In the genomic region with DNA sequence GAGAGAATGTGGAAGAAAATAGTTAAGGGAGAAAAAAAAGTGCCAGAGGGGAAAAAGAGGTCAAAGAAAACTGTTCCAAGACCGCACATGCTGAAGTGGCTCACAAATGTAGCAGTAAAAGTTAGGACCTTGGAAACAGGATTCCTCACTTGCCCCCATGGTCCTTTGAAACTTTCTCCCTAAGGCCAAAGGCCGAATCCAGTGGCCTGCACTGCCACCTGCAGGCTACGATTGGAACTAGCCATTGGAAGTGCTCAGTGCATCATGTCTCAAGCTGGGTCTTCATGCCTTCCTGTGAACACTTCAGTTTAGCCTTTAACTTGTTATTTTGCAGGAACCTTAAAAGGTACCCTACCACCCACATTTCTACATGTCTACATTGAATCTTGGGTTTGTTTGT, we compare ENCODE assay signal across 9 mouse cellular contexts. TPM values are rescaled to one million over a fixed set of nuclear protein-coding genes. Genes with fewer than 3 reads are reported as not detected.
DNase-seq lines count a peak whose midpoint lies in the region; ATAC-seq and TF ChIP-seq lines count a peak whose summit lies in the region.
"Had no signal": no experiment of that assay in that cellular context is flagged by ENCODE, and none has a peak within 500 bp of the region (broad histone marks: within the 10 kb centered on the region; RNA-seq: fewer than 3 reads in every experiment).

No protein-coding gene starts in this region.

- H3K27me3 ChIP-seq in forebrain, embryonic 14.5 days (replicated peaks; ENCODE audit: control insufficient read depth, insufficient read depth, low read length) = no peaks in the 10 kb centered on the region
- H3K27me3 ChIP-seq in forebrain, embryonic 16.5 days (replicated peaks; ENCODE audit: control insufficient read depth, insufficient read depth, low read length) = no peaks in the 10 kb centered on the region
- H3K27me3 ChIP-seq in midbrain, postnatal 0 days (ENCODE audit: insufficient read depth, low read length) = no peaks in the 10 kb centered on the region
- H3K27me3 ChIP-seq: midbrain, embryonic 12.5 days had no signal

- ATAC-seq in forebrain, embryonic 14.5 days = no peak
- ATAC-seq in forebrain, embryonic 16.5 days = no peak
- ATAC-seq in granulocyte monocyte progenitor cell, adult 5-6 weeks (replicated peaks; ENCODE audit: poor library complexity, severe bottlenecking) = peak; percentile 96
- ATAC-seq in midbrain, postnatal 0 days (ENCODE audit: low FRiP score) = no peak

- no peak overlapping the region for H3K27ac ChIP-seq in forebrain, embryonic 14.5 days (ENCODE audit: low read depth, low read length)
- H3K27ac ChIP-seq in forebrain, embryonic 16.5 days (ENCODE audit: low read length) = no peak overlapping the region
- no peak overlapping the region for H3K27ac ChIP-seq in midbrain, postnatal 0 days (ENCODE audit: low read depth, low read length)
- H3K27ac ChIP-seq: midbrain, embryonic 12.5 days had no signal

- 22% methylated on average over 3 of the region's 3 CpGs for WGBS in forebrain, embryonic 14.5 days
- WGBS in forebrain, embryonic 16.5 days = 14% methylated on average over 3 of the region's 3 CpGs
- 13% methylated on average over 3 of the region's 3 CpGs for WGBS in midbrain, postnatal 0 days

- no peaks in the 10 kb centered on the region for H3K4me1 ChIP-seq in forebrain, embryonic 14.5 days (ENCODE audit: control insufficient read depth, insufficient read depth, low read length)
- no peaks in the 10 kb centered on the region for H3K4me1 ChIP-seq in forebrain, embryonic 16.5 days (replicated peaks; ENCODE audit: control insufficient read depth, insufficient read depth, low read length)
- no peaks in the 10 kb centered on the region for H3K4me1 ChIP-seq in midbrain, postnatal 0 days (ENCODE audit: insufficient read depth, low read length)

- H3K9me3 ChIP-seq in forebrain, embryonic 14.5 days (replicated peaks; ENCODE audit: control insufficient read depth, low read length) = no peaks in the 10 kb centered on the region
- no peaks in the 10 kb centered on the region for H3K9me3 ChIP-seq in forebrain, embryonic 16.5 days (ENCODE audit: control insufficient read depth, low read length)
- no peaks in the 10 kb centered on the region for H3K9me3 ChIP-seq in midbrain, postnatal 0 days (ENCODE audit: low read length)
- H3K9me3 ChIP-seq: midbrain, embryonic 12.5 days had no signal

- TF ChIP-seq CTCF in midbrain, postnatal 0 days (IDR thresholded peaks at IDR 0.05) = peak; percentile 85

- H3K9ac ChIP-seq in forebrain, embryonic 14.5 days (ENCODE audit: low read length) = no peak overlapping the region
- no peak overlapping the region for H3K9ac ChIP-seq in forebrain, embryonic 16.5 days (replicated peaks; ENCODE audit: low read depth, low read length)
- H3K9ac ChIP-seq in midbrain, postnatal 0 days (replicated peaks; ENCODE audit: low read length, poor library complexity, severe bottlenecking) = no peak overlapping the region
- H3K9ac ChIP-seq: midbrain, embryonic 12.5 days had no signal

- peak; percentile 59 for DNase-seq in forebrain, embryonic 14.5 days (ENCODE audit: low spot score)
- DNase-seq in NIH3T3 (ENCODE audit: low read depth) = peak; percentile 79
- peak; percentile 66 to 80 for DNase-seq in cerebellum, postnatal 25 days
- DNase-seq in left cerebral cortex, adult 11 months (ENCODE audit: low spot score) = peak; percentile 10
- peak; percentile 64 for DNase-seq in midbrain, postnatal 0 days (ENCODE audit: low spot score)
- peak; percentile 58 to 85 for DNase-seq in spleen, postnatal 4 days (ENCODE audit: low spot score in 2 of 2)

- H3K36me3 ChIP-seq in forebrain, embryonic 14.5 days (ENCODE audit: control insufficient read depth, insufficient read depth, low read length) = no peaks in the 10 kb centered on the region
- no peaks in the 10 kb centered on the region for H3K36me3 ChIP-seq in forebrain, embryonic 16.5 days (ENCODE audit: control insufficient read depth, insufficient read depth)
- no peaks in the 10 kb centered on the region for H3K36me3 ChIP-seq in midbrain, postnatal 0 days (ENCODE audit: insufficient read depth, low read length)
- H3K36me3 ChIP-seq: midbrain, embryonic 12.5 days had no signal

- H3K4me3 ChIP-seq in forebrain, embryonic 14.5 days (ENCODE audit: low read depth, low read length) = no peak overlapping the region
- no peak overlapping the region for H3K4me3 ChIP-seq in forebrain, embryonic 16.5 days (replicated peaks; ENCODE audit: low read length)
- no peak overlapping the region for H3K4me3 ChIP-seq in midbrain, postnatal 0 days (ENCODE audit: low read depth, low read length)
- H3K4me3 ChIP-seq: midbrain, embryonic 12.5 days had no signal

- H3K4me2 ChIP-seq in forebrain, embryonic 14.5 days (ENCODE audit: low read length) = no peak overlapping the region
- H3K4me2 ChIP-seq in forebrain, embryonic 16.5 days (ENCODE audit: low read length) = no peak overlapping the region
- H3K4me2 ChIP-seq in midbrain, postnatal 0 days (ENCODE audit: low read depth, low read length, poor library complexity, severe bottlenecking) = no peak overlapping the region
- H3K4me2 ChIP-seq: midbrain, embryonic 12.5 days had no signal

RNA-seq across cellular contexts. Expression of gene Mctp2, which starts 56.3 kb away (rescaled TPM):
- 0.13 and 0.17 TPM in 2 replicates for polyA plus RNA-seq in forebrain, embryonic 14.5 days (2014; fragmentation: Nextera tagmentation; extraction: Ambion mirVana)
- polyA plus RNA-seq in forebrain, embryonic 16.5 days (2015; fragmentation: Nextera tagmentation; extraction: Ambion mirVana) = 0.21 and 0.24 TPM in 2 replicates
- 1.7 and 3.6 TPM in 2 replicates for total RNA-seq in granulocyte monocyte progenitor cell, adult 5-6 weeks (2014; fragmentation: Nextera tagmentation)
- 0.69 and 1.3 TPM in 2 replicates for total RNA-seq in granulocyte monocyte progenitor cell, adult 5-6 weeks (2017)
- 0.71 and 1.1 TPM in 2 replicates for total RNA-seq in midbrain, postnatal 0 days (2014; rRNA removed)
- 0.38 and 0.44 TPM in 2 replicates for polyA plus RNA-seq in midbrain, postnatal 0 days (2015; fragmentation: Nextera tagmentation; extraction: Ambion mirVana)

Comparison
In these comparisons a context has a peak if more than half of its experiments do, and no peak if none do; other contexts are left out.
1. DNase-seq: peak in every context shown above with its lines; median percentile 79 in NIH3T3; 73 in cerebellum, postnatal 25 days; 72 in spleen, postnatal 4 days; 64 in midbrain, postnatal 0 days; 59 in forebrain, embryonic 14.5 days; 10 in left cerebral cortex, adult 11 months.